Mouse (Mus musculus): ENCODE measurements around the gene Bmp2. TPM values are rescaled to one million over a fixed set of nuclear protein-coding genes. Genes with fewer than 3 reads are reported as not detected.

The Bmp2 gene
- polyA plus RNA-seq (2016; fragmentation: Nextera tagmentation; extraction: Ambion mirVana) = 23.5 and 25.8 TPM in 2 replicates

- Histone ChIP-seq H3K27me3 (replicated peaks) (peaks cover 26% of the 10 kb centered on the region; the same call in 1 of the 2 replicates), H3K9ac (peak within 1 kb of the TSS; percentile 66), H3K4me3 (peak within 1 kb of the TSS; percentile 53), H3K9me3 (replicated peaks) (no peaks in the 10 kb centered on the region), H3K27ac (ENCODE audit: poor library complexity, severe bottlenecking) (0 out of 2 replicates have a peak within 1 kb of the TSS, but pooled peaks have one; percentile 1), H3K4me1 (replicated peaks) (peaks cover 13% of the 10 kb centered on the region; the same call in 1 of the 2 replicates), H3K4me2 (peak within 1 kb of the TSS; percentile 75), H3K36me3 (no peaks in the 10 kb centered on the region)
- WGBS = under 1% methylated on average over 105 of the region's 110 CpGs
- ATAC-seq (ENCODE audit: insufficient number of reproducible peaks, low FRiP score) = peak; percentile 73
Observed at GRCm38 (mm10) chr2:133552031-133552841, at the start of gene Bmp2. Gene Bmp2, plus strand, starts transcription at chr2:133552159.

DNA sequence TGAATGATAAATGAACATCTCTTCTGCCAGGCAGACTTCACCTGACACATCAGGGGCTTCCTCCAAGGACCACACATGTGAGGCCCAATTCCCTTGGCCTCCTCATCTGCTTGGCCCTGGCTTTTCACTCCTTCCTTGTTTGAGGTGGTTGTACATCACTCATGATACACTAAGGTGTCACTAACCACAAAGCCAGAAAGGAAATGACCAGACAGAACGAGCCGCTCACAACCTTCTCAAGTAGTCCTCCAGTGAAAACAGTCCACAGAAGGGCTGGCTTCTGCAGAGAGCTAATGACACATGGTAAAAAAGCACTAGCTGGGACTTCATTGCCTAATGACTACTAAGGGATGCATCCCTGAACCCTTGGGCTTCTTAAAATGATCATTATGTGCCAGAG, 46.3 kb upstream of the Bmp2 start:
- Histone ChIP-seq H3K9ac (no peak overlapping the region), H3K27ac (ENCODE audit: poor library complexity, severe bottlenecking) (no peak overlapping the region), H3K4me1 (replicated peaks) (peaks cover 19% of the 10 kb centered on the region), H3K27me3 (replicated peaks) (no peaks in the 10 kb centered on the region), H3K9me3 (replicated peaks) (no peaks in the 10 kb centered on the region), H3K4me2 (no peak overlapping the region), H3K36me3 (no peaks in the 10 kb centered on the region), H3K4me3 (no peak overlapping the region)
- WGBS = 81% methylated on average over 2 of the region's 2 CpGs
- ATAC-seq (ENCODE audit: insufficient number of reproducible peaks, low FRiP score) = no peak

DNA sequence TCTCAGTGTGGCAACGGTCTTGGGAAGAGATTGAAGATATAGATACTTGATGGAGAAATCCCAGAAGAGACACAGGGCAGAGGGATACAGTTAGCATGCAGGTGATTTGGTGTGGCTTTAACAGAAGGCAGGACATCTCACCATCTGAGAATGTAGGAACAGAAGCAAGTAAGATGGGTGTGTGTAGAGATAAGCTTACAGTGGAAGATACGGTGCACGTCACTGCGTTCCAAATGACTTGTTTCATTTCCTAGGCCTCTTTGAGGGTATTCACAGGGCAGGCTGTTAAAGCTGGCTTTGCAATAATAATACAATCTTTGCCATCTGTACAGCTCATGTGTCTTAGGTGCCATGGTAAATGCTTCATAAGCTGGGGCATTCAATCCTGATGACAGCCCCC, 44.9 kb upstream of the Bmp2 start:
- WGBS = 57% methylated on average over 4 of the region's 4 CpGs
- no peaks in the 10 kb centered on the region for H3K9me3 ChIP-seq (replicated peaks)
- H3K27ac ChIP-seq (ENCODE audit: poor library complexity, severe bottlenecking) = no peak overlapping the region
- ATAC-seq (ENCODE audit: insufficient number of reproducible peaks, low FRiP score) = no peak
- no peak overlapping the region for H3K4me2 ChIP-seq
- H3K4me1 ChIP-seq (replicated peaks) = peaks cover 24% of the 10 kb centered on the region
- no peak overlapping the region for H3K9ac ChIP-seq
- no peaks in the 10 kb centered on the region for H3K36me3 ChIP-seq
- H3K4me3 ChIP-seq = no peak overlapping the region
- H3K27me3 ChIP-seq (replicated peaks) = no peaks in the 10 kb centered on the region

DNA sequence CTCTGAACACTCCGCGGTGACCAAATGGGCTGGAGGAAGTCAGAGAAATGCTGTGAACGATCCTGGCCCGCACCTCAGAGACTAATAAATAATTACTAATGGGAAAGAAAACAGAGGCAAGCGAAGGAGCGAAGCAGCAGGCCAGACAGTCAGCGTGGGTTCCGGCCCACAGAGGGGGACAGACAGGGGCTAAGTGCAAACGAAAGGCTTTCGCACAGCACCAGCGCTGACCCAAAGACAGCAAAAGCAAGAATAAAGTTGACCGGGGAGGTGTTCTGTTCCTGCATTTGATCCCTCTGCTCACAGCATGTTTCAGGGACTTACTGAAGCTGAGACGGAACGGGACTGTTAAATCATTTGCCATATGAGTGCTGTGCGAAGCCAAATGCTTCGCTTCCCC, 42.8 kb upstream of the Bmp2 start:
- ATAC-seq (ENCODE audit: insufficient number of reproducible peaks, low FRiP score) = no peak
- H3K4me2 ChIP-seq = no peak overlapping the region
- peaks cover 17% of the 10 kb centered on the region for H3K4me1 ChIP-seq (replicated peaks)
- H3K27ac ChIP-seq (ENCODE audit: poor library complexity, severe bottlenecking) = no peak overlapping the region
- H3K9me3 ChIP-seq (replicated peaks) = no peaks in the 10 kb centered on the region
- H3K36me3 ChIP-seq = no peaks in the 10 kb centered on the region
- no peaks in the 10 kb centered on the region for H3K27me3 ChIP-seq (replicated peaks)
- H3K4me3 ChIP-seq = no peak overlapping the region
- WGBS = 86% methylated on average over 16 of the region's 16 CpGs
- no peak overlapping the region for H3K9ac ChIP-seq

DNA sequence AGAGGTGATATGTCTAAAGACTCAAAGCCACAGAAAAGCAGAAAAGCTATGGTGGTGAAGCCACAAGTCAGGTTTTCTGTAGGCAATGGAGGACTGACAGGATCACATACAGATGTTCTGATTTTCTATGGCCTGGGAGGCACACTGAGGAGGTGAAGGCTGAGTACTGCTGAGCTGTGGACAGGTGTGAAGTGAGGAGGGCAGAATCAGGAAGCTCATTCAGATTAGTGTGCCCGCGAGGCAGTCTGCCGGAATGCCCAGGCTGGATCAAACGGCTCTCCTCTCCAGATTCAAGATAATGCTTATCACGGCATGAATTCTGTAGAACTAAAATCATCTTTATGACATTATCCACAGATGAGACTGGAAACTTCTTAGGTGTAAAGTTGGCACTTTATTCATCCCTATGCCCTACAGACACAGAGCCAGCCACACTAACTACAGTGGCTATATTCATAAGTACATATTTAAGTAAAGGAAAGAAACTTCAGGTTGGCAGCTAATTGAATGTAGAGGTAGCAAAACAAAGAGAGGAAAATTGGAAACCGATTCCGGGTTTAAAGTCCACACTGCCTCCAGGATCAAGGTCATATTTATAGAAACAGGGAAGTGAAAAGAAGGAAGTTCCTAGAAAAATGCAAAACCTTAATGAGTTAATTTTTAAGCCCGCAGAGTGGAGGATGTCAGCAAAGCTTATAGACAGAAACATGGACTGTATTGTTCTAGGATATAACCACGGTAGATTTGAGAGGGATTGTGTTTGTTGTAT, 40.8 kb upstream of the Bmp2 start:
- H3K9ac ChIP-seq = no peak overlapping the region
- WGBS = 36% methylated on average over 9 of the region's 9 CpGs
- peaks cover 17% of the 10 kb centered on the region for H3K4me1 ChIP-seq (replicated peaks)
- no peak overlapping the region for H3K27ac ChIP-seq (ENCODE audit: poor library complexity, severe bottlenecking)
- no peak overlapping the region for H3K4me3 ChIP-seq
- no peaks in the 10 kb centered on the region for H3K36me3 ChIP-seq
- no peaks in the 10 kb centered on the region for H3K9me3 ChIP-seq (replicated peaks)
- ATAC-seq (ENCODE audit: insufficient number of reproducible peaks, low FRiP score) = no peak
- H3K27me3 ChIP-seq (replicated peaks) = no peaks in the 10 kb centered on the region
- H3K4me2 ChIP-seq = no peak overlapping the region

DNA sequence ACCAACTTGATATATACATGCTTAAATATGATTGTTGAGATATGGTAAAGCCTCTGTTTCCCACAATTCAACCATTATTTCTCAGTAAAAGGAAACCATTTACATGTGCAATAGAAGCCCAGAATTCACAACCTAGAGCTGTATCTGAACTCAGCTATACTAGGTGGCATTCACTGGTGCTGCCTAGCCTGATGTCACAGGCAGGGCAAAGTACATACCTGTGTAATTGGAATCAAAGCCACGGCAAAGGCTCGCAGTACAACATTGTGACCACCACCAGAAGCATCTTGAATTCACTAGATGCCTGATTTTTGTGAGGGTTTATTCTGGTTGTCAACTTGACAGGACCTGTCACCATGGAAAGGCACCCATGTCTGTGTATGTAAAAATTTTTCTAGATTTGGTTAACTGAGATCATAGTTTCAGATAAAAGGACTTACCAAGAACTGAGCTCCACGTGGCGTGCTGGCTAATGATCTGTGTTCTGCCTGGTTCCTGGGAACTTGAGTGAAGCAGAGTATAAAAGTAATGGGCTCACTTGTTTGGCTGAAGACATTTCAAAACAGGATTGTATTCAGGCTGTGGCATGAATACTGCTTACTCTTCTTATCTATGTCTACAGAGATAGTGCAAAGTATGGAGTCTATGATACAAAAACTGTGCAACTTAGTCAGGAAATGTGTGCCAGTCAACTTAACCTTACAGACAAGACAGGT, 35.5 kb upstream of the Bmp2 start:
- H3K27ac ChIP-seq (ENCODE audit: poor library complexity, severe bottlenecking) = no peak overlapping the region
- no peak overlapping the region for H3K4me2 ChIP-seq
- no peaks in the 10 kb centered on the region for H3K9me3 ChIP-seq (replicated peaks)
- no peaks in the 10 kb centered on the region for H3K36me3 ChIP-seq
- H3K4me1 ChIP-seq (replicated peaks) = no peaks in the 10 kb centered on the region
- WGBS = 85% methylated on average over 4 of the region's 4 CpGs
- H3K27me3 ChIP-seq (replicated peaks) = no peaks in the 10 kb centered on the region
- H3K9ac ChIP-seq = no peak overlapping the region
- ATAC-seq (ENCODE audit: insufficient number of reproducible peaks, low FRiP score) = no peak
- no peak overlapping the region for H3K4me3 ChIP-seq

- Histone ChIP-seq H3K9ac (no peak overlapping the region), H3K4me1 (replicated peaks) (no peaks in the 10 kb centered on the region), H3K27me3 (replicated peaks) (no peaks in the 10 kb centered on the region), H3K9me3 (replicated peaks) (no peaks in the 10 kb centered on the region), H3K36me3 (no peaks in the 10 kb centered on the region), H3K4me3 (no peak overlapping the region), H3K4me2 (no peak overlapping the region), H3K27ac (ENCODE audit: poor library complexity, severe bottlenecking) (no peak overlapping the region)
- no peak for ATAC-seq (ENCODE audit: insufficient number of reproducible peaks, low FRiP score)
- WGBS = 89% methylated on average over 2 of the region's 2 CpGs
Observed at GRCm38 (mm10) chr2:133517867-133518266, 34.1 kb upstream of the Bmp2 start.

DNA sequence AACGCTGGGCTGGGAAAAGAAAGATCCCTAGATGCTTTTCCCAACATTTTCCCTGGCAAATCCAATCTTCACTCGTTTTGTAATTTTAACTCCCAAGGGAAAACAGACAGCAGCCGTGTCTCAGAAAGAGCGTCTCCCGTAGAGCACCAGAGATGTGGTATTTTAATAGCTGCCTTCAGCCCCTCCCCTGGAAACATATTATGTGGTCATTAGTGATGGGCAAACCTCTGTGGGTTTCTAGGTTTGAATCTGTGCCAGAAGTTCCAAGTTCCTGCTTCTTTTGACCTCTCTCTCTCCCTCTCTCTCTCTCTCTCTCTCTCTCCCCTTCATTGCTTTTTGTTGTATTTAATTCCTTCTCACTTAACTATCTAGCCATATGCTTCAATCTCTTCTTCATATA, 30.8 kb upstream of the Bmp2 start:
- H3K4me1 ChIP-seq (replicated peaks) = peaks cover 5% of the 10 kb centered on the region; the same call in 1 of the 2 replicates
- H3K4me2 ChIP-seq = no peak overlapping the region
- H3K4me3 ChIP-seq = no peak overlapping the region
- no peaks in the 10 kb centered on the region for H3K27me3 ChIP-seq (replicated peaks)
- no peak for ATAC-seq (ENCODE audit: insufficient number of reproducible peaks, low FRiP score)
- H3K9ac ChIP-seq = no peak overlapping the region
- H3K9me3 ChIP-seq (replicated peaks) = no peaks in the 10 kb centered on the region
- no peak overlapping the region for H3K27ac ChIP-seq (ENCODE audit: poor library complexity, severe bottlenecking)
- no peaks in the 10 kb centered on the region for H3K36me3 ChIP-seq
- 60% methylated on average over 5 of the region's 5 CpGs for WGBS

GRCm38 (mm10) chr2:133522121-133522520, 29.8 kb upstream of the Bmp2 start:
- H3K27me3 ChIP-seq (replicated peaks) = no peaks in the 10 kb centered on the region
- H3K9me3 ChIP-seq (replicated peaks) = no peaks in the 10 kb centered on the region
- no peak overlapping the region for H3K27ac ChIP-seq (ENCODE audit: poor library complexity, severe bottlenecking)
- no peak for ATAC-seq (ENCODE audit: insufficient number of reproducible peaks, low FRiP score)
- peaks cover 5% of the 10 kb centered on the region; the same call in 1 of the 2 replicates for H3K4me1 ChIP-seq (replicated peaks)
- H3K36me3 ChIP-seq = no peaks in the 10 kb centered on the region
- H3K4me3 ChIP-seq = no peak overlapping the region
- WGBS = 82% methylated on average over 2 of the region's 2 CpGs
- no peak overlapping the region for H3K9ac ChIP-seq
- no peak overlapping the region for H3K4me2 ChIP-seq

GRCm38 (mm10) chr2:133525621-133526181, 26.3 kb upstream of the Bmp2 start:
- no peak overlapping the region for H3K4me3 ChIP-seq
- peaks cover 5% of the 10 kb centered on the region; the same call in 1 of the 2 replicates for H3K4me1 ChIP-seq (replicated peaks)
- H3K4me2 ChIP-seq = no peak overlapping the region
- no peaks in the 10 kb centered on the region for H3K36me3 ChIP-seq
- H3K27me3 ChIP-seq (replicated peaks) = no peaks in the 10 kb centered on the region
- no peaks in the 10 kb centered on the region for H3K9me3 ChIP-seq (replicated peaks)
- H3K27ac ChIP-seq (ENCODE audit: poor library complexity, severe bottlenecking) = no peak overlapping the region
- no peak overlapping the region for H3K9ac ChIP-seq
- WGBS = 55% methylated on average over 4 of the region's 4 CpGs
- no peak for ATAC-seq (ENCODE audit: insufficient number of reproducible peaks, low FRiP score)
